Mouse (Mus musculus) neural tube, embryonic 12.5 days (tissue): ENCODE measurements at regions not wholly inside any gene's neighbourhood (a gene's known extent, or its start where the extent isn't known, plus 50 kb on each side); places are given as distances from the start of the nearest gene placed in this dataset.

Source experiments
- ATAC-seq: fragments of 200-750 bp; cut with Nextera tagmentation; 2 replicates; pipeline ENCODE4 v1.8.0; 2017; ENCODE audit warnings: low read depth, mild to moderate bottlenecking, moderate TSS enrichment, moderate library complexity; ENCODE audit not compliant: low FRiP score
- H3K27ac ChIP-seq: fragments of 300-500 bp; sonication (generic); 2 replicates; pipeline ENCODE4 v1.5.1; 2016
- H3K27me3 ChIP-seq: fragments of 300-500 bp; sonication (generic); replicated peaks from 2 replicates; pipeline ENCODE4 v1.6.1; 2016; ENCODE audit warnings: mild to moderate bottlenecking
- H3K36me3 ChIP-seq: fragments of 300-500 bp; sonication (generic); 2 replicates; pipeline ENCODE4 v1.6.1; 2016; ENCODE audit warnings: mild to moderate bottlenecking
- H3K4me1 ChIP-seq: fragments of 300-500 bp; sonication (generic); 2 replicates; pipeline ENCODE4 v1.6.1; 2016
- H3K4me2 ChIP-seq: fragments of 300-500 bp; sonication (generic); replicated peaks from 2 replicates; pipeline ENCODE4 v1.6.1; 2016; ENCODE audit warnings: mild to moderate bottlenecking
- H3K4me3 ChIP-seq: fragments of 300-500 bp; sonication (generic); 2 replicates; pipeline ENCODE4 v1.5.1; 2016
- H3K9ac ChIP-seq: fragments of 300-500 bp; sonication (generic); 2 replicates; pipeline ENCODE4 v1.6.1; 2016; ENCODE audit warnings: mild to moderate bottlenecking
- H3K9me3 ChIP-seq: fragments of 300-500 bp; sonication (generic); 2 replicates; pipeline ENCODE4 v1.6.1; 2016; ENCODE audit warnings: mild to moderate bottlenecking
- WGBS: fragments of 180-500 bp; shearing (Covaris S2); methylation state at CpG from one replicate; pipeline ENCODE4 v1.1.7; 2016; 5-methylcytosine and 5-hydroxymethylcytosine counted together

- 66% methylated on average over 3 of the region's 3 CpGs for whole genome bisulfite sequencing
- Histone ChIP-seq H3K27ac (no peak overlapping the region), H3K27me3 (no peaks in the 10 kb centered on the region), H3K4me3 (no peak overlapping the region), H3K36me3 (no peaks in the 10 kb centered on the region), H3K4me1 (no peaks in the 10 kb centered on the region), H3K9ac (no peak overlapping the region), H3K9me3 (no peaks in the 10 kb centered on the region), H3K4me2 (no peak overlapping the region)
- ATAC-seq = no peak
Observed at GRCm38 (mm10) chr5:112634701-112635100, 57.7 kb upstream of the Sez6l start.

GRCm38 (mm10) chr5:112631766-112632165 is 54.8 kb upstream of the Sez6l start:
- 21% methylated on average over 7 of the region's 7 CpGs for WGBS
- Histone ChIP-seq H3K4me1 (peaks cover 22% of the 10 kb centered on the region; the same call in 1 of the 2 replicates), H3K9ac (no peak overlapping the region), H3K27ac (no peak overlapping the region), H3K4me2 (no peak overlapping the region), H3K27me3 (no peaks in the 10 kb centered on the region), H3K4me3 (no peak overlapping the region), H3K36me3 (no peaks in the 10 kb centered on the region), H3K9me3 (no peaks in the 10 kb centered on the region)
- no peak for ATAC-seq

GRCm38 (mm10) chr5:112629656-112630055 is 52.7 kb upstream of the Sez6l start:
- WGBS = 80% methylated on average over 2 of the region's 2 CpGs

GRCm38 (mm10) chr5:112628073-112628790 is 51.2 kb upstream of the Sez6l start:
- 33% methylated on average over 18 of the region's 18 CpGs for WGBS
- Histone ChIP-seq H3K27me3 (no peaks in the 10 kb centered on the region), H3K4me2 (0 out of 2 replicates have a peak overlapping the region, but pooled peaks have one; percentile 19), H3K9ac (no peak overlapping the region), H3K4me1 (peaks cover 34% of the 10 kb centered on the region; the same call in 1 of the 2 replicates), H3K27ac (no peak overlapping the region), H3K9me3 (no peaks in the 10 kb centered on the region), H3K4me3 (no peak overlapping the region), H3K36me3 (no peaks in the 10 kb centered on the region)
- no peak for ATAC-seq

More at GRCm38 (mm10) chr5:112629656-112630055, 52.7 kb upstream of the Sez6l start:
- no peak for ATAC-seq
- H3K4me2 ChIP-seq = no peak overlapping the region
- no peak overlapping the region for H3K4me3 ChIP-seq
- H3K9ac ChIP-seq = no peak overlapping the region
- H3K9me3 ChIP-seq = no peaks in the 10 kb centered on the region
- H3K27me3 ChIP-seq = no peaks in the 10 kb centered on the region
- H3K27ac ChIP-seq = no peak overlapping the region
- H3K36me3 ChIP-seq = no peaks in the 10 kb centered on the region
- H3K4me1 ChIP-seq = peaks cover 34% of the 10 kb centered on the region; the same call in 1 of the 2 replicates

- no peak overlapping the region for H3K27ac ChIP-seq
- 0 out of 2 replicates have a peak, but pooled peaks cover 2% of the 10 kb centered on the region for H3K27me3 ChIP-seq
- peak overlapping the region; percentile 16; the same call in 1 of the 2 replicates for H3K4me2 ChIP-seq
- H3K9ac ChIP-seq = no peak overlapping the region
- peak; percentile 45 for ATAC-seq
- no peak overlapping the region for H3K4me3 ChIP-seq
- 43% methylated on average over 14 of the region's 14 CpGs for WGBS
- no peaks in the 10 kb centered on the region for H3K9me3 ChIP-seq
- H3K36me3 ChIP-seq = no peaks in the 10 kb centered on the region
- H3K4me1 ChIP-seq = peaks cover 34% of the 10 kb centered on the region; the same call in 1 of the 2 replicates
Observed at GRCm38 (mm10) chr5:112627305-112627704, 50.3 kb upstream of the Sez6l start.
